Mouse (Mus musculus): ENCODE results near the gene Dhx15.
A peak's percentile ranks its signal among the peaks of the same experiment; 100 is the strongest.
"Not testable (repeated sequence)": the region's sequence is repeated elsewhere in the genome, so short reads cannot be mapped to it uniquely, and the experiment has no call there.

The Dhx15 gene

DNA sequence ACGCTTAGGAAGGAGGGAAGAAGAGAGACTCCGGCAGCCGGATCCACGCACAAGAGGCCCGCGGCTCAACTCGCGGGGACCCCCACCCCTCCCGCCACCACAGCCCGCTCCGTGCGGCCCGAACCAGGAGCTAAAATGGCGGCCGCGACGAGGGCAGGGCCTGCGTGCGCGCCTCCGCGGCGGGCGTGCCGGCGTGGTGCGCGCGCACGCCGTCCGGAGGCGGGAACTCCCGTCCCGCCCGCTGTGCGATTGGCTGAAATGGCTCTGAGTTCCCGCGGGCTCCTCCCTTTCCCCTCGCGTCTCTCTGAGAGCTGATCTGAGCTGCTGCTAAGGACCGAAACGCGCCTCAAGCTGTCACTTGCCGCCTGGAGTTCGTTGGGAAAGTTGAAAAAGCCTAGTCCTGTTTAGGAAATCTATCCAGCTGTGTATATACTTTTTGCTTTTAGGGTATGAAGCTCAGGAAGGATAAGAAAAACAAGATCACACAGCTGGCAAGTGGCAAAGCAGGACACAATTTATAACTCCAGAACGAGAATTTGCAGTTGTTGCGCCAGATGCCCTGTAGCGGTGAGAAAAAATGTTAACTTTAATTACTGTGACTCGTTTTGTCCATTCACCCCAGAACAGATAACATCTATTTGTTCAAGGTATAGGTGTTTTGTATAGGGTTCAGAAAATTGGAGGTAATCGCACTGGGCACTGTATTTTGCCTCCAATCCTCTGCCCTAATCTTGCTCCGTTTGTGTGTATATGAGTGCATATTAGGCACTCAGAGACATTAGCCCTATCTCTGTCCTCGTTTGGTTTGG, at the start of gene Dhx15:
Gene Dhx15, minus strand, starts transcription at position 144 of the 809 bp plus-strand sequence.
- peak; percentile 77 for DNase-seq (ENCODE audit: low read depth, low spot score)

DNA sequence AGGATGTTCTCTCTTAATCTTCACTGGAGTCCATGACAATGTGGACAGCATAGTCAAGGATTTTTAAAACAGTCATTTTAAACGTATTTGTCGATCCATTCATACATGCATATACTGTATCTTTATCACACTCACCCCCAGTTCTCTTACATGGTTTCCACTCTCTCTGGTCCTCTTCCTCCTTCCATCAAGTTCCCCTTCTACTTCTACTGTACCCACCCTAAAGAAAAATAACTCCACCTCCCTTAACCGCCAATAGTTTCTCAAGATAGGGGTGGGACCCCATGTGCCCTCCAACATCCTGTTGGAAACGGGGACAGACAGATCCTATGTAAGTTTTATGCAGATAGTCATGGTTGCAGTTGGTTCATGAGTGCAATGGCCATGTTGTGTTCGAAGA, 48.6 kb upstream of the Dhx15 start:
- DNase-seq (ENCODE audit: low read depth, low spot score), result no peak

DNA sequence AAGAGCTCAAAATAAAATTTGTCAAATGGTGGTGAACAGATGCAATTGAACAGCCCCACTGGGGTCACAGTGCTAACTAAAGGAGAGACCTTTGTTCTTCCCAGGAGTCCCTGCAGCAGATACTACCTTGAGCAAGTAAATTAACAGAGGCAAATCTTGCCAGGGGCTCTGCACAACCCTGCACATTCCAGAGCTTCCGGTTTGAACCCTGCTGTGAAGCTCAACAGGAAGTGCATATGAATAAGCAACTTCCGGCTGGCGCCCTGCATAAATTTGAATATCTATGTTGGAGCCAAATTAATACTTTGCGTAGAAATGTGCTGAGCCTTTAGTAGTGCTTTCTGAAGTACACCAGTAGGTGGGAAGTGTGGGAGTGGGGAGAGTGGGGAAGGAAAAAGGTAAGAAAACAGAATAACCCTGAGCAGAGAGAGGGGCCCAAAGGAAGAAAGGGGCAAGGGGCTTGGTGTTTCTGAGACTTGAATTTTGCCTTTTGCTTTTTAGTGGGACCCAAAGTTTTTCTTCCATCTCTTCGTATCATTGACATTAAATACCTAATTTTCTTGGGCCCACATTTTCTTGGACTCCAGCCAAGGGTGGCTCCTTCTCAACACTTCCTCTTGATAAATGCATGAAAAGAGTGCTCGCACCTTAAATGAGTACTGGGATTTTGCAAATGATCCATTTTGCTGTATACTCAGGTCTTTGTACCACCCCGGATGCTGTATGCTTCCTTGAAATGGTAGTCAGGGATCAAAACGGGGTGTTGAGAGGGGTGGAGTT, 47.8 kb upstream of the Dhx15 start:
- no peak for DNase-seq (ENCODE audit: low read depth, low spot score)

DNA sequence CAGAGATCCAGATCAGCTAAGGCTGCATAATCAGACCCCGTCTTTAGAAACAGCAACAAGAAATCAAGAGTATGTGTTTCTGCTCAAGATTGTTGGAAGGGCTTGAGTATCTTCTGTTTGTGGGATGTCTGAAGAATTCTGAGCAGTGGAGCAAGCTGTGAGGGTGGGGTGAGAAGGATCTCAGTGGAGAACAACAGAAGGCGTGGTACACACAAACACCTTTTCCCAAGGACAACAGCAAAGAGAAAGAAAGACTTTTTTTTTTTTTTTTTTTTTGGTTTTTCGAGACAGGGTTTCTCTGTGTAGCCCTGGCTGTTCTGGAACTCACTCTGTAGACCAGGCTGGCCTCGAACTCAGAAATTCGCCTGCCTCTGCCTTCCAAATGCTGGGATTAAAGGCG, 46.3 kb upstream of the Dhx15 start:
- not testable (repeated sequence) for DNase-seq (ENCODE audit: low read depth, low spot score)

DNA sequence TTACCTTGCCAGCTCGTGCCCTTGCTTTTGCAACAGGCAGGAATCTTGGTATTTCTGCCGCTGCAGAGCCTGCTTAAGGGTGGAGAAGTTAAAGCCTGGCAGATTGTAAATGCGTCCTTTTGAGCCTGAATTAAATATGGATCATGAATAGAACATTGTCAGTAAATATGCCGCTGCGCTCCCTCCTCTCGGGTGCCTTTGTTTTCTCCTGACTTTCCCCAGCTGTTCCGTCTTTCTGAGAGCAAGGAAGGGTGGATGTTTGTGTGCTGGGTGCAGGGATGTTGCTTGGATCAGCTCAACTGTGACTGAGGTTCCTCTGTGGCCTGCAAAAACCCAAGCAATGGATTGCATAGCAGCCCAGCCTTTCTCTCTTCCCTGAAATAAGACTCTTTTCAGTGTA, 44.3 kb upstream of the Dhx15 start:
- DNase-seq (ENCODE audit: low read depth, low spot score), result no peak

DNA sequence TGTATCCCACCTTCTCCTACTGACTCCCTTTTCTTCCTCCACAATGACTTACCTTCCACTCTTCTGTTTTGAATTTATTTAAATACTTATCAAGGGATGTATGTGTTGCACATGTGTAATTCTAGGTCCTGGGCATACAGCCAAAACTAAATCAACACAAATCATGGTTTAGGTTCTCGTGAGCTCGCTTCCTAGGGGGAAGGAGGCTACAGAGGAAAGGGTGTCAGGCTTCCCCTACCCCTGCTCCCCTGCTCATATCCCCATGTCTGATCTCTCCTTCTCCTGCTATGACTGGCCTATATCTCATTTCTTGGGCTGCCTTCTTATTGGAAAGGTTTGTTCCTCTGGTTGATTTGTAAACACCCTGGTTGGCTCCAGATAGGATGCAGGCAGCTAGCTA, 43.6 kb upstream of the Dhx15 start:
- DNase-seq (ENCODE audit: low read depth, low spot score), result no peak

DNA sequence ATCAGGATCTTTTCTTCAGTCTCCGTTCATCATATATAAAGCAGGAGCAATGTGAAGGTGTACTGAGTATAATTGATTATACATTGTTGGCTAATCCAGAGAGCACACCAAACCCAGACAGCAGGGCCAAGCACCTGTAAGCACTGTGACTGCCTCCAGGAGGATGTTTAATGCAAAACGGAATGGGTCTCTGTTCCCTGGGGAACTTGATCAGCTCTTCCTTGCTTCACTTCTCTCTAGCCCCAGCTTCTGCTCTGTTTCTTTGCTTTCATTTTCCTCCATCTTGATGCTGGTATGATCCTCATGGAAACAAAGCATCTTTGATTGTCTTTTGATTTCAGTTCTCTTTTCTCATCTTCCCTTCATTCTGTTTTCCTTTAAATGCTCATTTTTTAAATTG, 42.3 kb upstream of the Dhx15 start:
- no peak for DNase-seq (ENCODE audit: low read depth, low spot score)

DNA sequence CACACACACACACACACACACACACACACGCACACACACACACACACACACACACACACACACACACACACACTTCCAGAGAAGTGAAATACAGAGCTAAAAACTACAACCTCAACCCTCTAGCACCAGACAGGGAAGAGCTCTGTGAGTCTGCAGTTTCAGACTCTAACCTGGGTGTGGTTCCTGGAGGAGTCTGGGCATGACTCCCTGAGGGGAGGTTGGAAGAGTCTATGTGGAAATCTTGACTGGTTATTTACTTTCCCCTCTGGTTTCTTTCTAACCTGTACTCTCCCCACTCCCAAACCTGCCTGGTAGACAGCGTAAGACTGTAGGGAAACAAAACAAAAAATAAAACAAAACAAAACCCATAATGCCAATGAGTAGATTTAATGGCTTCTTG, 41.9 kb upstream of the Dhx15 start:
- no peak for DNase-seq (ENCODE audit: low read depth, low spot score)

DNA sequence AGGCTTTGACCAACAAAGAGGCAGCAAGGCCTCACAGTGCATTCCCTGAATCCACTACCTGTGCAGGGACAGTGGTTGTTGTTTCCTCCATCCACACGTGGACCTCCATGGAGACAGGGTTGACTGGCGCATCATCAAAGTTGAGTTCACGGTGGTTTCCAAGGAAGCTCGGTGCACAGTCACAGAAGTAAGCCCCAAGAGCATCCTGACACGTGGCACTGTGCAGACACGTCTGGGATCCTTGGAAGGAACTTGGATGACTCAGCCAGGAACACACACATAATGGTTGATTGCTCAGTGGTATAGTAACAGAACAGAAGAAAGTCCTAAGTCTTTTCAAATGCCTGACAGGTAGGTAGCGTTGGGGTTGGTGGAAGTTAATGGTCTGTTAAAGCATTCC, 40.2 kb upstream of the Dhx15 start:
- DNase-seq (ENCODE audit: low read depth, low spot score), result no peak

DNA sequence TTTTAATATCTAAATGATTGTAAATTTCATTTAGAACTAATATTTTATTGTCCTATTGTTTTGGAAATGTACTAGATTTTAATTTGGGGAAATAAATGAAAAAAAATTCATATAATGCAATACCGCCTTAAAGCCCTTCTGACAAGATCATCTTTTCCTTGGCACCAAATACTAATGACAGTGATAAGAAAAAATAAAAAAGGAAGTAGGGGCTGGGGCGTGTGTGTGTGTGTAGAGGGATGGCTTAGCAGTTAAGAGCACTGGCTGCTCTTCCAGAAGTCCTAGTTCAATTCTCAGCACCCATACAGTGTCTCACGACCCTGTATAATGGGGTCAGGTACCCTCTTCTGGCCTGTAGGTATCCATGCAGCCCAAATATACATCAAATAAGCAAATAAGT, 36.4 kb upstream of the Dhx15 start:
- DNase-seq (ENCODE audit: low read depth, low spot score), result no peak

DNA sequence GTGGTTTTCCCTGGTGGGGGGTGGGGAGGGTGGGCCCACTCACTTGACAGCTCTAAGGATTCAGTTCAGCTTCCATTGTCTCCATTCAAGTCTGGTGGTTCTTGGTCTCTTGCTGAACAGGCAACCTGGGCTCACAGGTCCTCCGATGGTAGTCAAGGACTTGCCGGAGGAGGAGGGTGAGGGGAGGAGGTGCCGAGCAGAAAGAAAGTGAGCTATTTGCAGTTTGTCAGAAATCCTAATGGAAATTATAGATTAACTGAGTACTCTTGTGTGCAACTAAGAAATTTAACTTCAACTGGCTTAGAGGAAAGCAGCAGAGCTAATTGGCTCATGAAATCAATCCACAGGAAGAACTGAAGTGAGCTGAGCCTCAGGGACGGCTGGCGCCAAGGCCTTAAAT, 31.3 kb upstream of the Dhx15 start:
- DNase-seq (ENCODE audit: low read depth, low spot score), result no peak

DNA sequence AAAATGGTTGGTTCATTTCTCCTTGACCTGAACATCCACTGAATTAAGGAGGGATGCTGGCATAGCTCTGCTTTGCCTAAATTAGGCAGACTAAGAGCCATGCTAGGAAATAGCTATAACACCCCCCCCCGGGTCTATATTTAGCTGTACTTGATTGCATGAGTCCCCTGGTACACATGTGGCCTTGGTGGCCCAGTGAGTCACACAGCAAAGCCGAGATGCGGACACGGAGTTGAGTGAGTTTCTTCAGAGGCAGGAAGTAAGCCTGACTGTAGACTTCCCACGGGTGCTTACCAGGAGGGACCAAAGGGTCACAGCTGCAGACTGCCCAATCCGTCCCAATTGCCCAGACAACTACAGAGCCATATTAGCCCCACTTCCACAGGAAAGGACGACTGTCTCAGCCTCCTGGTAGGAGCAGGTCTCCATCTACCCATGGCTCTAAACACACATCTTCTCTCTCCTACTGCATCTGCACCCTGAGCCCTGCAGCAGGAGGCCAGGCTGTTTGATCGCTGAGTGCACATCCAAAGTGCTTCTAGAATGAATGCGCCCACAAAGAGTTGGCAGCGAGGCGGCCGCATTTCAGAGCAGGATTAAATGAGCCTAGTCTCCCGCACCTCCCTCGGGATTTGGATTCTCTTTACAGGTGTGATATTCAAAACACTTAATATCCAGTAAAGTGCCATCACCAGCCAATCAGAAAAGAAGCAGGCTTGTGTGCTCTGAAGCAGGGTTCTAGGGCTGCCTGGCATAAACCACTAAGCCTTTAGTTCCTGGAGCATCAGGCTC, 29.9 kb upstream of the Dhx15 start:
- DNase-seq (ENCODE audit: low read depth, low spot score), result no peak

DNA sequence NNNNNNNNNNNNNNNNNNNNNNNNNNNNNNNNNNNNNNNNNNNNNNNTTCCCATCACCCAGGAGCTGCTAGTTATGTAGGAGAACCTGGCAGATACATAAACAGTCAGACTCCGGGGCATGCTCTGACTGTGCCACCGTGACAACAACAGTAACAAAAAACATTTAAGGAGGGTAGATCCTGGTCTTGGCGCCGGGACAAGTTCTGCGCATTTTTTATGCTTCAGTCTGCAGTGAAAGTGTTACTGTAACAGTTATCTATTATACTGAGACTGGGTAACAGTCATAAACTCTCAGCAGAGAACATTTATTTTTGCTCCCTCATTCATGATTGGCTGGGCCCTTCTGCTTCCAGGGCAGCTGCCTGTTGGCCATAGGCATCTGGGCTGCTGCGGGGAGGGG, 27.9 kb upstream of the Dhx15 start:
- DNase-seq (ENCODE audit: low read depth, low spot score), result no peak

DNA sequence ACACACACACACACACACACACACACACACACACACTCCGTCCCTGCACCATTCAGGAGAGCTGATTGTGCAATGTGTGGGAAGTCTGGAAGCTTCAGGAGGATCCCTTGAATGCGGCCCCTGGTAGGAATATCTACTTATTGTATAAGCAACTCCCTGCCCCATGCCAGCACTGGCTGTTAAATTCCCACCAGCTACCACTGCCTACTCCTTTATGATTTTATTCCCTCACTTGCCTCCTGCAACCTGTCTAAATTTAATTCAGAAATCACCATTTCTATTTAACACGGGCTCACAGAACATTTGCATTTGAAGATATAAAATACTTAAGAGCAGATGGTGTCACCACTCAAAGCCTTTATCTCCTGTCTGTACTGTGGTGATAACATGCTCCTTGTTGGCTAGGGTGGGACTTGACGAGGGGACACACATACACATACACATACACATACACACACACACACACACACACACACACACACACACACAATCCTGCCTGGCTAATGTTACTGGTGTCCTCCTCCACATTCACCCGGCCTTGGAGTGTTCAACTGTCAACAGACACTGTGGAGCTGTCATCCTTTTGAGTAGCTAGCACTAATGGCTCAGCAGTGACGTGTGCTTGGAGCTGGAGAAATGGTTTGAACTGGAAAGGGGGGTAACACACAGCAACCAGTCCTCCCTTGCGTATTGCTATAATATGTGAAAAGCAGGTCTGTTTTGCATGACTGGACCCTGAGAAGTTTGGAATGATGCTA, 23.0 kb upstream of the Dhx15 start:
- no peak for DNase-seq (ENCODE audit: low read depth, low spot score)

DNA sequence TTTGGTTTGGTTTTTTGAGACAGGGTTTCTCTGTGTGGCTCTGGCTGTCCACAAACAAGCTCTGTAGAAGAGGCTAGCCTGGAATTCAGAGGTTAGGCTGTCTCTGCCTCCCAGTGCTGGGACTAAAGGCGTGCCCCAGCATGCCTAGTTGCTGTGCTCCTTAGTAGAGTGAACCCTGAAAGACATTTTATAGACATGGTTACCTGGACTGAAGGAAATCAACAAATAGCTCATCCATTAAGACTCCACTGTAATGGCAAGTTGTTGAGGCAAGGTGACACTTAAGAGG, 810 bp upstream of the Dhx15 start:
- no peak for DNase-seq (ENCODE audit: low read depth, low spot score)

DNA sequence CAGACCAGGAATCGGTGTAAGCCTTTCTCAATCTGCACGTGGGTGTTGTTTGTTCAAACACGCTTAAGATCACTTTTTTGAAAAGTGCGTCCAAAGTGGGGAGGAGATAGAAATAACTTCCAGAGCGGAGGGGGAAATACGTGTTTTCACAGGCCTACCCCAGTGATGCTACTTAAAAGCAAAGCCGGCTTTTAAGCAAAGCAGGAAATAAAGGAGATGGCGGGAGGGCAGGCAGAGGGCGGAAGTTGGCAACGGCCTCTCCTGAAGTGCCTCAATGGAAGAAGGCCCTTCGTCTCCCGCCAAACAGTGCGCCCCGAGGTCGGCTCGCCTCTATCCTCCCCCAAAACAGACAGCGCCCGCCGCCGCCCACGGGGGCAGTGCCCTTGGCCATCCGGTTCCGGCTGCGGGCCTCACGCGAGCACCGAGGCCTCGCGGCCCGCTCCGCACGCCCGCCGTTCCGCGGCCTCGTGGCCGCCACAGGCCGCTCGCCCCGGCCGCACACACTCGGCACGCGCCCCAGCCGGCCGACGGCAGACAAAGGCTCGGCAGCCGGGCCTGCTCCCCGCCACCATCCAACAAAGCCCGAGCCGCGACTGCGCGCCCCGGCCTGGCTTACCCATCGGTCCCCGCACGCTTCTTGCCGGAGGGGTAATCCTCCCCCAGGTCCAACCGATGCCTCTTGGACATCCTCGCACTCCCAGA, 499 bp downstream of the Dhx15 start:
- DNase-seq (ENCODE audit: low read depth, low spot score), result peak; percentile 3

DNA sequence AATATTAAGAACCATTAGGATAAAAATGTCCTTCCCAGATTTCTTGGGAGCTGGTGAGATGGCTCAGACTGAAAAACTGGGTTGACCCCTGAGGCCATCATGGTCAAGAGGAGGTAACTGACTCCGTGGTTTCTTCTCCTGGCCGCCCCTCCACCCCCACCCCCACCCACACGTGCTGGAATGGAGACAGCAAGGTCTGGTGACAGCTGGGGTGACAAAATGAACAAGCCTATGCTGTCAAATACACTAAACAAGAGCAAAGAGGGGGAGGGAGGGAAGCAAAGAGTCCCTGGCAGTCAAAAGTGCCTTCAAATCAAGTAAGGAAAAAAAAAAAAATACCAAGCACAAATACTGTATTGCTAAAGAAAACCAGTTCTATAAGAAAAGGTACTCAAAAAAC, 2.1 kb downstream of the Dhx15 start:
- DNase-seq (ENCODE audit: low read depth, low spot score), result no peak

DNA sequence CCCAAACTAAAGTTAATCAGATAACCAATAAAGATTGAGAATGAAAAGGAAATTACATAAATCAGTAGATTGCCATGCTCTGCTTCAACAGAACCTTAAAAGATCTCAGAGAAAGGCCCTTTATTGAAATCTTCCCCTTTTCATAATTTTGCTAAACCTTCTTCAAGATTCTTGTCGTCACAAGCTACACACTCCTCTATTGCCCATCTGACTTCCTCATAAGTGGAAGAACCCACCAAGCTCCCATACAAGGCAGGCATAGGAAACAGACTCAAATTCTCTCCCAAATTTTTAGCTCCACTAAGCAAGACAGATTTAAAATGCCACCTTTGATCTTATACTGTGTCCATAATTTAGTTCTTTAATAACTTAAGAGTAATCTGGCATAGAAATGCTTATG, 13.0 kb downstream of the Dhx15 start:
- DNase-seq (ENCODE audit: low read depth, low spot score), result no peak

DNA sequence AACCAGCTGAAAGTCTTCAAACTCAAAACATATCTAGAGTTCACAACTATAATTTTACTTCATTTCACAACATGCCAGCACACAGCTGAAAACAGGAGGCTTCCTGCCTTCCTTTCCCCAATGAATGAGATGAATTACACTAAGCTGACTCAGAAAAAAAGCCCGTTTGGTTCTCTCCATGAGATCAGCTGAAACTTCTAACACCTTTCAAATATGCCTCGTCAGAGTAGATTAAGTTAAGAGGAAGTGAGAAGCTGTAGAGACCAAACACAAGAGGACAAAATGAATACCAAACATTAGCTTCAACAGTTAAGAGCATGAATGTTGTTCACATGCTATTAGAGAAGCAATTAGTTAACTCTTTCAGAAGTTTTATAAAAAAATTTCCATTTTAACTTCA, 21.8 kb downstream of the Dhx15 start:
- DNase-seq (ENCODE audit: low read depth, low spot score), result no peak

DNA sequence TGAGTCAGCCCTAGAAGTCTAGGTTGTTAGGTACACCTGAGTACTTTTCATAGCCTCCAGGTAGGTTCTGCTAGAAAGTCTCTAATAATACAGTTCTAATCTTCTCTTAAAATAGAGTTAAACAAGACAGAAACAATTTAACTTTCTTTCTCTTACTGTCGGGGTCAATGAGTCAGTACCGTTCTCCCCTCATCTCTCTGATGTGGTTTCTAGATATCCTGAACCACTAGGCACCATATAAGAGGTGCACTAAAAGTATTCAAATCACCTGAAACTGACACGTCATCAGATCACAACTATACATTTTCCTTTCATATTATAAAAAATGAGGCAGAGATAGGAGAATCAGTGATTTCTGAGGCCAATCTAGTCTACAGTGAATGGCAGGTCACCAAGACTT, 41.2 kb downstream of the Dhx15 start:
- no peak for DNase-seq (ENCODE audit: low read depth, low spot score)

DNA sequence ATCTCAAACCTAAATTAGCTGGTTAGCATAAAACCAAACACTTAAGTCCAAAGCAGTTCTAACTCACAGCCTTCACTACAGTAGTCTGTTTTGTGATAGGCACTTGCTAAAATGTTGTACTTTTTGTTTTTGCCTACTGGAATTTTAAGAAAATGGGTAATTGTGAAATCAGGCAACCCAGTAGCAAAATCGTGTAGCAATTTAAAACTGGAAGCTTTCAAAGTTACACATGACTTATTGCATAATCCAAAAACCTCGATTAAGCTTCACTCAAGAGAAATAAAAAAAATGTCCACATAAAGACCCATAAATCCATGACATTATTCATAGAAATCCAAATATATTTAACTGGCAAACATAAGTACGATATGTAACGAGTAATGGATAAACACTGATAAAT, 43.2 kb downstream of the Dhx15 start:
- DNase-seq (ENCODE audit: low read depth, low spot score), result no peak

Data from WW6 (cell line).